13 mouse cellular contexts compared by ENCODE assay signal in genomic region chr2:173976314-173977053, GRCm38 (mm10).
A peak's percentile ranks its signal among the peaks of the same experiment; 100 is the strongest.
DNase-seq lines count a peak whose midpoint lies in the region; ATAC-seq lines count a peak whose summit lies in the region.
"Had no signal": no experiment of that assay in that cellular context is flagged by ENCODE, and none has a peak within 500 bp of the region (broad histone marks: within the 10 kb centered on the region; RNA-seq: fewer than 3 reads in every experiment).

No protein-coding gene starts in this region.

- peaks cover 21% of the 10 kb centered on the region for H3K9me3 ChIP-seq in hindbrain, embryonic 10.5 days
- H3K9me3 ChIP-seq in hindbrain, embryonic 16.5 days (ENCODE audit: control insufficient read depth, low read length) = peaks cover 9% of the 10 kb centered on the region; the same call in 1 of the 2 replicates
- no peaks in the 10 kb centered on the region; the same call in 1 of the 2 replicates for H3K9me3 ChIP-seq in limb, embryonic 10.5 days (replicated peaks)
- peaks cover 8% of the 10 kb centered on the region; the same call in 1 of the 2 replicates for H3K9me3 ChIP-seq in neural tube, embryonic 11.5 days (ENCODE audit: control insufficient read depth, low read length)
- peaks cover 12% of the 10 kb centered on the region for H3K9me3 ChIP-seq in forebrain, embryonic 12.5 days

- H3K9ac ChIP-seq in hindbrain, embryonic 16.5 days (ENCODE audit: low read depth, low read length) = no peak overlapping the region
- no peak overlapping the region for H3K9ac ChIP-seq in neural tube, embryonic 11.5 days (ENCODE audit: low read length)
- H3K9ac ChIP-seq in forebrain, embryonic 12.5 days = no peak overlapping the region
- H3K9ac ChIP-seq: heart, embryonic 12.5 days; neural tube, embryonic 12.5 days had no signal

- H3K4me2 ChIP-seq in hindbrain, embryonic 16.5 days (ENCODE audit: low read length) = no peak overlapping the region
- H3K4me2 ChIP-seq in neural tube, embryonic 11.5 days (ENCODE audit: low read depth) = no peak overlapping the region
- H3K4me2 ChIP-seq in forebrain, embryonic 12.5 days = no peak overlapping the region
- H3K4me2 ChIP-seq: heart, embryonic 12.5 days; neural tube, embryonic 12.5 days had no signal

- 31% methylated on average over 4 of the region's 4 CpGs for WGBS in hindbrain, embryonic 10.5 days
- 41% methylated on average over 4 of the region's 4 CpGs for WGBS in hindbrain, embryonic 16.5 days
- 6% methylated on average over 4 of the region's 4 CpGs for WGBS in limb, embryonic 10.5 days
- WGBS in neural tube, embryonic 11.5 days = 11% methylated on average over 4 of the region's 4 CpGs
- 62% methylated on average over 4 of the region's 4 CpGs for WGBS in forebrain, embryonic 12.5 days

- DNase-seq in hindbrain, embryonic 10.5 days (ENCODE audit: low spot score) = peak; percentile 17
- DNase-seq in kidney, adult 11 months = peak; percentile 88
- peak; percentile 31 for DNase-seq in limb, embryonic 10.5 days (ENCODE audit: low spot score)
- no peak for DNase-seq in neural tube, embryonic 11.5 days (ENCODE audit: low spot score)
- no peak for DNase-seq in left cerebral cortex, postnatal 36 days (ENCODE audit: low spot score in 2 of 2)
- no peak for DNase-seq in adrenal gland, adult 18-20 months (ENCODE audit: low spot score in 2 of 2)
- DNase-seq: adrenal gland, postnatal 25 days; cerebellum, adult 2 months; thymus, postnatal 4 days had no signal

- peak overlapping the region; percentile 40; the same call in 1 of the 2 replicates for H3K27ac ChIP-seq in hindbrain, embryonic 10.5 days
- no peak overlapping the region for H3K27ac ChIP-seq in hindbrain, embryonic 16.5 days (ENCODE audit: low read depth, low read length)
- H3K27ac ChIP-seq in limb, embryonic 10.5 days = peak overlapping the region; percentile 63
- H3K27ac ChIP-seq in neural tube, embryonic 11.5 days (ENCODE audit: low read depth, low read length) = no peak overlapping the region
- no peak overlapping the region for H3K27ac ChIP-seq in forebrain, embryonic 12.5 days
- H3K27ac ChIP-seq: neural tube, embryonic 12.5 days had no signal

- no peak for ATAC-seq in hindbrain, embryonic 16.5 days
- ATAC-seq in neural tube, embryonic 11.5 days (ENCODE audit: insufficient read depth, low FRiP score, low TSS enrichment) = 0 out of 2 replicates have a peak, but pooled peaks have one; percentile 35
- ATAC-seq in forebrain, embryonic 12.5 days (ENCODE audit: low FRiP score) = no peak

- no peaks in the 10 kb centered on the region for H3K27me3 ChIP-seq in hindbrain, embryonic 10.5 days (ENCODE audit: insufficient read depth, poor library complexity, severe bottlenecking)
- no peaks in the 10 kb centered on the region for H3K27me3 ChIP-seq in hindbrain, embryonic 16.5 days (replicated peaks; ENCODE audit: control insufficient read depth, insufficient read depth, low read length)
- H3K27me3 ChIP-seq in limb, embryonic 10.5 days (ENCODE audit: low read depth, poor library complexity, severe bottlenecking) = no peaks in the 10 kb centered on the region
- no peaks in the 10 kb centered on the region for H3K27me3 ChIP-seq in neural tube, embryonic 11.5 days (ENCODE audit: control insufficient read depth, insufficient read depth, low read length)
- H3K27me3 ChIP-seq in forebrain, embryonic 12.5 days = no peaks in the 10 kb centered on the region
- H3K27me3 ChIP-seq: heart, embryonic 12.5 days; neural tube, embryonic 12.5 days had no signal

- H3K36me3 ChIP-seq in hindbrain, embryonic 10.5 days = no peaks in the 10 kb centered on the region
- H3K36me3 ChIP-seq in hindbrain, embryonic 16.5 days (ENCODE audit: control insufficient read depth, insufficient read depth, low read length) = no peaks in the 10 kb centered on the region
- no peaks in the 10 kb centered on the region for H3K36me3 ChIP-seq in limb, embryonic 10.5 days
- H3K36me3 ChIP-seq in neural tube, embryonic 11.5 days (ENCODE audit: control insufficient read depth, insufficient read depth, low read length) = no peaks in the 10 kb centered on the region
- no peaks in the 10 kb centered on the region for H3K36me3 ChIP-seq in forebrain, embryonic 12.5 days (replicated peaks)
- H3K36me3 ChIP-seq: heart, embryonic 12.5 days; neural tube, embryonic 12.5 days had no signal

- H3K4me1 ChIP-seq in hindbrain, embryonic 10.5 days (replicated peaks) = peaks cover 14% of the 10 kb centered on the region
- H3K4me1 ChIP-seq in hindbrain, embryonic 16.5 days (ENCODE audit: control insufficient read depth, insufficient read depth, low read depth, low read length) = no peaks in the 10 kb centered on the region
- peaks cover 32% of the 10 kb centered on the region for H3K4me1 ChIP-seq in limb, embryonic 10.5 days
- no peaks in the 10 kb centered on the region; the same call in 1 of the 2 replicates for H3K4me1 ChIP-seq in neural tube, embryonic 11.5 days (ENCODE audit: control insufficient read depth, insufficient read depth, low read length)
- H3K4me1 ChIP-seq in forebrain, embryonic 12.5 days = no peaks in the 10 kb centered on the region

- no peak overlapping the region for H3K4me3 ChIP-seq in hindbrain, embryonic 10.5 days
- H3K4me3 ChIP-seq in hindbrain, embryonic 16.5 days (ENCODE audit: low read length) = no peak overlapping the region
- no peak overlapping the region for H3K4me3 ChIP-seq in limb, embryonic 10.5 days
- H3K4me3 ChIP-seq in neural tube, embryonic 11.5 days (ENCODE audit: low read depth, low read length) = no peak overlapping the region
- no peak overlapping the region for H3K4me3 ChIP-seq in forebrain, embryonic 12.5 days (replicated peaks)
- H3K4me3 ChIP-seq: heart, embryonic 12.5 days; neural tube, embryonic 12.5 days had no signal

- intact Hi-C loops in left cerebral cortex, postnatal 36 days (cut with DNase I) = no loop called here

Comparison
In these comparisons a context has a peak if more than half of its experiments do, and no peak if none do; other contexts are left out.
1. H3K27ac ChIP-seq: peak in hindbrain, embryonic 10.5 days (single experiment) and limb, embryonic 10.5 days (single experiment); none in hindbrain, embryonic 16.5 days (single experiment), neural tube, embryonic 11.5 days (single experiment) and forebrain, embryonic 12.5 days (single experiment).
2. DNase-seq: peak in hindbrain, embryonic 10.5 days (single experiment), kidney, adult 11 months (single experiment) and limb, embryonic 10.5 days (single experiment); none in neural tube, embryonic 11.5 days (single experiment), left cerebral cortex, postnatal 36 days (0 of 2) and adrenal gland, adult 18-20 months (0 of 2).